22 mouse cellular contexts compared by ENCODE assay signal in genomic region chr17:58356224-58356623, GRCm38 (mm10).
A peak's percentile ranks its signal among the peaks of the same experiment; 100 is the strongest.
DNase-seq lines count a peak whose midpoint lies in the region; ATAC-seq and TF ChIP-seq lines count a peak whose summit lies in the region.
"Had no signal": no experiment of that assay in that cellular context is flagged by ENCODE, and none has a peak within 500 bp of the region (broad histone marks: within the 10 kb centered on the region; RNA-seq: fewer than 3 reads in every experiment).

No protein-coding gene starts in this region.

- no peak overlapping the region for H3K27ac ChIP-seq in midbrain, postnatal 0 days (ENCODE audit: low read depth, low read length)
- no peak overlapping the region for H3K27ac ChIP-seq in midbrain, embryonic 13.5 days
- no peak overlapping the region for H3K27ac ChIP-seq in embryonic facial prominence, embryonic 14.5 days (replicated peaks; ENCODE audit: low read depth, low read length)
- H3K27ac ChIP-seq: embryonic facial prominence, embryonic 13.5 days; forebrain, embryonic 10.5 days; forebrain, embryonic 12.5 days had no signal

- H3K4me2 ChIP-seq in midbrain, postnatal 0 days (ENCODE audit: low read depth, low read length, poor library complexity, severe bottlenecking): no peak overlapping the region
- H3K4me2 ChIP-seq in midbrain, embryonic 13.5 days (replicated peaks): no peak overlapping the region
- no peak overlapping the region for H3K4me2 ChIP-seq in embryonic facial prominence, embryonic 14.5 days (ENCODE audit: low read depth, low read length)
- H3K4me2 ChIP-seq: embryonic facial prominence, embryonic 13.5 days; forebrain, embryonic 12.5 days had no signal

- H3K9me3 ChIP-seq in midbrain, postnatal 0 days (ENCODE audit: low read length): no peaks in the 10 kb centered on the region
- H3K9me3 ChIP-seq in midbrain, embryonic 13.5 days: no peaks in the 10 kb centered on the region
- H3K9me3 ChIP-seq in embryonic facial prominence, embryonic 14.5 days (ENCODE audit: control insufficient read depth, low read length): no peaks in the 10 kb centered on the region
- H3K9me3 ChIP-seq: embryonic facial prominence, embryonic 13.5 days; forebrain, embryonic 10.5 days; forebrain, embryonic 12.5 days had no signal

- no peaks in the 10 kb centered on the region for H3K36me3 ChIP-seq in midbrain, postnatal 0 days (ENCODE audit: insufficient read depth, low read length)
- no peaks in the 10 kb centered on the region for H3K36me3 ChIP-seq in midbrain, embryonic 13.5 days
- H3K36me3 ChIP-seq in embryonic facial prominence, embryonic 14.5 days (ENCODE audit: control insufficient read depth, insufficient read depth, low read length): no peaks in the 10 kb centered on the region
- H3K36me3 ChIP-seq: embryonic facial prominence, embryonic 13.5 days; forebrain, embryonic 10.5 days; forebrain, embryonic 12.5 days had no signal

- ATAC-seq in midbrain, postnatal 0 days (ENCODE audit: low FRiP score): no peak
- no peak for ATAC-seq in midbrain, embryonic 13.5 days
- no peak for ATAC-seq in embryonic facial prominence, embryonic 14.5 days (ENCODE audit: low read depth)
- no peak for ATAC-seq in erythroblast, adult 5-6 weeks (replicated peaks; ENCODE audit: low FRiP score, poor library complexity, severe bottlenecking)
- ATAC-seq: forebrain, embryonic 14.5 days; forebrain, embryonic 16.5 days had no signal

- no peak overlapping the region for H3K4me3 ChIP-seq in midbrain, postnatal 0 days (ENCODE audit: low read depth, low read length)
- no peak overlapping the region for H3K4me3 ChIP-seq in midbrain, embryonic 13.5 days (replicated peaks)
- no peak overlapping the region for H3K4me3 ChIP-seq in embryonic facial prominence, embryonic 14.5 days (ENCODE audit: low read depth, low read length)
- H3K4me3 ChIP-seq: embryonic facial prominence, embryonic 13.5 days; erythroblast, embryonic 14.5 days; forebrain, embryonic 10.5 days; forebrain, embryonic 12.5 days had no signal

- 64% methylated on average over 2 of the region's 2 CpGs for WGBS in midbrain, postnatal 0 days
- WGBS in midbrain, embryonic 13.5 days: 63% methylated on average over 2 of the region's 2 CpGs
- WGBS in embryonic facial prominence, embryonic 14.5 days: 14% methylated on average over 2 of the region's 2 CpGs

- H3K27me3 ChIP-seq in midbrain, postnatal 0 days (ENCODE audit: insufficient read depth, low read length): no peaks in the 10 kb centered on the region
- H3K27me3 ChIP-seq in midbrain, embryonic 13.5 days: no peaks in the 10 kb centered on the region
- H3K27me3 ChIP-seq in embryonic facial prominence, embryonic 14.5 days (replicated peaks; ENCODE audit: control insufficient read depth, insufficient read depth, low read length): no peaks in the 10 kb centered on the region
- H3K27me3 ChIP-seq: embryonic facial prominence, embryonic 13.5 days; forebrain, embryonic 12.5 days had no signal

- TF ChIP-seq CTCF in midbrain, postnatal 0 days (IDR thresholded peaks at IDR 0.05): no peak
- TF ChIP-seq CTCF in brain, embryonic 14.5 days (IDR thresholded peaks at IDR 0.05; ENCODE audit: borderline replicate concordance, extremely low read depth, insufficient read depth, insufficient read length): no peak

- no peak for TF ChIP-seq POLR2A in brain, embryonic 14.5 days (IDR thresholded peaks at IDR 0.05; ENCODE audit: borderline replicate concordance, extremely low read depth, insufficient read depth, insufficient read length, poor library complexity, severe bottlenecking)

- no peaks in the 10 kb centered on the region for H3K4me1 ChIP-seq in midbrain, postnatal 0 days (ENCODE audit: insufficient read depth, low read length)
- H3K4me1 ChIP-seq in midbrain, embryonic 13.5 days (replicated peaks): no peaks in the 10 kb centered on the region
- H3K4me1 ChIP-seq in embryonic facial prominence, embryonic 14.5 days (ENCODE audit: control insufficient read depth, insufficient read depth, low read length): no peaks in the 10 kb centered on the region
- H3K4me1 ChIP-seq: embryonic facial prominence, embryonic 13.5 days; forebrain, embryonic 10.5 days; forebrain, embryonic 12.5 days had no signal

- H3K9ac ChIP-seq in midbrain, postnatal 0 days (replicated peaks; ENCODE audit: low read length, poor library complexity, severe bottlenecking): no peak overlapping the region
- no peak overlapping the region for H3K9ac ChIP-seq in midbrain, embryonic 13.5 days (replicated peaks)
- no peak overlapping the region for H3K9ac ChIP-seq in embryonic facial prominence, embryonic 14.5 days (ENCODE audit: low read depth, low read length)
- H3K9ac ChIP-seq: embryonic facial prominence, embryonic 13.5 days; forebrain, embryonic 12.5 days had no signal

- DNase-seq in embryo, embryonic 11 days: peak; percentile 2
- no peak for DNase-seq in embryo, embryonic 9.5 days (ENCODE audit: extremely low spot score)
- DNase-seq in midbrain, postnatal 0 days (ENCODE audit: low spot score): peak; percentile 3
- peak; percentile 4 for DNase-seq in brain, embryonic 14.5 days (ENCODE audit: low read depth)
- peak; percentile 26 for DNase-seq in embryonic facial prominence, embryonic 14.5 days (ENCODE audit: low spot score)
- DNase-seq: adrenal gland, adult 2 months; adrenal gland, postnatal 14 days; adrenal gland, postnatal 36 days; cerebellum, adult 11 months; cerebellum, adult 18-20 months; cerebellum, adult 8-10 months; cerebellum, adult 9-11 months; cerebellum, postnatal 14 days; cerebellum, postnatal 36 days had no signal
